Mouse (Mus musculus): Measurements from ENCODE around the gene Itsn2.
"Not testable (repeated sequence)": the region's sequence is repeated elsewhere in the genome, so short reads cannot be mapped to it uniquely, and the experiment has no call there.

Gene Itsn2

DNA sequence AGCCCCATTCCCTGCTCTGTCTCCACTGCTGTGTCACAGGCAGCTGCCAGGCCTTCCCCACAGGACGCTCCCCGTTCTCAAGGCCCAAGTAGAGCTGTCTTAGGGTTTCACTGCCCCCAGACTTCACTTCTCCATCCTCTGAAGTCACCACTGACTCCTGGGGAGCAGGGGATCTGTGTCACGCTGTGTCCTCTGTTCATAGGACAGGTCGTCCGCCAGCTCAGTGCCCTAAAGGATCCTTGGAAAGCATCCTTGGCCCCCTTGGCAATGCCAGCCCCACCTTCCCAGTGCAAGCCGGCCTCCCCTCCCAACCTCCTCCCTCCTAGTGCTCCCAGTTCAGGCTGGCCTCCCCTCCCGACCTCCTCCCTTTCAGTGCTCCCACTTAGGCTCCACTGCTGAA, 117.5 kb downstream of the Itsn2 start:
- DNase-seq = no peak

DNA sequence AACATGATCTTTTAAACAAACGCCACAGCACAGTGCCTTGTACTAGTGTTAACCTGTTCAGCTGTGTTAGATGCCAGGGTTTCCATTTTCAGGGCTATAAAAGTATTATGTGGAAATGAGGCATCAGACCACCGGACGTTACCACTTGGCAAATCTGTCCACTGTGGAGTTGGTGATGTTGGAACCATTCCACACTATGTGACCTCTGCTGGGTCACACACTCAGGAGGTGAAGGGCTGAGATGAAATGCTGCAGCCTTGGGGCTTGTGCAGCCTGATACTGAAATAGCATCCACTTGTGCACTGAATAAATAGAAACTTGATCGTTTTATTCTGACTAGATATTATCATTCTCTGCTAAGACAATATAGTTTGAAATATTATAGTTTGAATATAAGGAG, 120.9 kb downstream of the Itsn2 start:
- no peak for DNase-seq

DNA sequence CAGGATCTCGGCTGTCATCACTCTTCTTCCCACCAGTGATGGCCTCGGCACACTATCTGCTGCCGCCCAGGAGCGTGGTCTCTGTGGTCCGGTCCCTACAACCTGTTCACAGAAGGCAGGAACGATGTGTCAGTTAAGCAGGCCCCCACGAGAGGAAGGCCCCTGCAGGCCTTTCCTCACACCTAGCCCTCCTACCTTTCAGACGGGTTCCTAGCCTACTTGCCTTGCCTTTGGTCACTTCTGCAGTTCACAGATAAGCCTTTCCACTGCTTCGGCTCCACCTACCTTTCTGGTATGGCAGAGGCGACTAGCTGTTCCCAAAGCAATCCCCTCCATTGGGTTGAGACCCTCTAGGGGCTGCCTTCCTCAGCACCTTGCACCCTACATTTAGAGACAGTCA, 123.2 kb downstream of the Itsn2 start:
- no peak for DNase-seq

DNA sequence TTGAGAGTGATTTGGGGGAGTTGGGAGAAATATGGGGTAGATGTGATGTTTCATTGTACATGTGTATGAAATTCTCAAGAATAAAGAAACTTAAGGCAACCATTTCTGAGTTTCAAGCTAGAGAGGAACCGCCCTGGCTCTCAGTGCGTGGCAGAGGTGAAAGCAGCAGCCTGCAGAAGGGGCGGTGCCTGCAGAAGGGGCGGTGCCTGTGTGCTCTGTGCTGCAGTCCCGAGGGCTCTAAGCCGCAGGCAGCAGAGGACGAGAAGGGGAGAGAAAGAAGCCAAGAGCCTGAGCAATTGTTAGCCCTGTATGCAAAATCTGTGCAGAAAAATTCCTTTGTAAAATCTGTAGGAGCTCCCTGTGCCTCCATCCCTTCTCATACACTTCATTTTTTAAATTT, 125.0 kb downstream of the Itsn2 start:
- DNase-seq = no peak

DNA sequence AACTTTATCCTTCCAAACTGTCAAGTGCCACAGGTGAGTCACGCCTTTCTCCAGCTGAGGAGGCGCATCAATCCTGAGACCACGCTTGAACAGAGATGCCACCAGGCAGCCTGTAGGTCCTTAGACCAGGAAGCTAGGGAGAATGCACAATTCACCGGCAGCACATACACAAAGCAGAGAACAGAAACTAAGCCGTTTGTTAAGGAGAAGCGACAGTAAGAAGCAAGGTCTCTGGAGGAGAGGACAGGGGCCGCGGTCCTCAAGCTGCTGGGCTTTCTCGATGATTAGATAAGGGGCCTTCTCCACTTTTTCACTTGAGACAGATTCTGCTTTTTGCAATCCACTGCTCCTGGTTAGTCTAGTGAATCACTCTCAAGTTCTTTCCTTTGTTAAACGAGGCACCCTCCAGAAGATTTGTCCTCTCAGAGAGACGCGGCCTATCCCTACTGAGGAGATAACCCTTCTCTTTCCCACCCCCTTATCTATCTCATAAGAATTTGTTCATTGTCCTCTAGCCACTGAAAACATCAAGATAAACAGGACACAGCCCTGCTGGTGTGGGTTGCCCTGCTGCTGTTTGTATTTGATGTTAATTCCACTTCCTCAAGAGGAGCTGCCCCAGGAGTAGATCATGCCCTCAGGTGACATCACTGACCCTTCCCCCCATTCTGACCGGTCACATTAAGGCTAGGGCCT, 126.8 kb downstream of the Itsn2 start:
- no peak for DNase-seq

DNA sequence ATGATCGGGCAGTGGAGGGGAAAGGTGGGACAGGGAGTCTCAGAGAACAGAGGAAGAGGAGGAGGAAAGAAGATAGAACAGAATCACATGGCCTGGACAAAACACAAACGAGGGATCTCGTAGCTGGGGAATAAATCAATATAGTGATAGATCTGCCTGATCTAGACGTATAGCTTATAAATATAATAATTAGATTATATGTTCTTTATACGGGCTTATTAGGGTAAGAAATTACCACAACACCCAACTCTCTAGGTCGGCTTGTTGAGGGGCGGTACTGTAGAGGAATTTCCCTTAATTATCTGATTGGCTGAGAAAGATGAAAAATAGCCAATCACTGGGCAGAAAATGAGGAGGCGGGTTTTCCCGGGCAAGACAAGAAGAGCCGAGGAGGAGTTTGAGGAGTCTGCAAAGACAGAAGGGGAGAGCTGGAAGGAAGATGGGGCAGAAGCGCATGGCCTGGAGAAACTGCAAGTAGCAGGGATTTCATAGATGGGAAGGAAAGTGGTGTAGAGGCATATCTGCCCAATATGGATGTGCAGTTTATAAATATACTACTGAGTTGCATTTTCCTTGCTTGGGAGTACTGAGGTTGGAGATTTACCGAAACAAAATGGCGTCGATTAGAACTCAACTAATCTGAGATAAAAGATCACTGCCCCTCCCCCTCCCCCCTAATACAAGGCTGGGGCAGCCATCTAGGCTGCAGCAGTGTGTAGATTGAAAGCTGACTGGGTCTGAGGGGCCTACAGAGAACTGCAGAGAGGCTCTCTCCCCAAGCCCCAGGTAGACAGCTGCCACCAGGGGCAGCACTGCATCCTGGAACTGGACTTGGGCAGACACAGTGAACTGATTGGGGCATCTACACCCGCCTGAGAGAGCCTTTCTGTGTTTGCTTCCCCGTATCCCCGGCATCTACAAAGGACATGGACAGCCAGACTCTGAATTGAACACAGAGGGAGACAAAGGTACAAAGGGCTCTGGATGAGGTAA, 127.6 kb downstream of the Itsn2 start:
- no peak for DNase-seq

DNA sequence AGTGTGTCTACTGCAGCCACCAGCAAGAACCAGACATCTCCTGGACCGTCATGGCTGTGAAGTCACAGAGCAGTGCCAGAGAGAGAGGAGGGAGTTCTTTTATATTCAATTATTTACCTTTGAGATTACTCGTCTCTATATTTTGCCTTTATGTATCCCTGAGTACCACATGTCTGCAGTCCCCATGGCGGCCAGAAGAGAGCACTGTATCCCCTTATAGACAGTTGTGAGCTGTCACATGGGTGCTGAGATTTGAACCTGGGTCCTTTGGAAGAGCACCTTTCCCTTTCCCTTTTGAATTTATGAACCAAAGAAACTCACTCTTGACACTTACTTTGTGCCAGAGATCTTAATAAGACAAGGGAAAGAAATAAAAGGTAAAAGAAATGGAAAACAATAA, 136.7 kb downstream of the Itsn2 start:
- DNase-seq = no peak

DNA sequence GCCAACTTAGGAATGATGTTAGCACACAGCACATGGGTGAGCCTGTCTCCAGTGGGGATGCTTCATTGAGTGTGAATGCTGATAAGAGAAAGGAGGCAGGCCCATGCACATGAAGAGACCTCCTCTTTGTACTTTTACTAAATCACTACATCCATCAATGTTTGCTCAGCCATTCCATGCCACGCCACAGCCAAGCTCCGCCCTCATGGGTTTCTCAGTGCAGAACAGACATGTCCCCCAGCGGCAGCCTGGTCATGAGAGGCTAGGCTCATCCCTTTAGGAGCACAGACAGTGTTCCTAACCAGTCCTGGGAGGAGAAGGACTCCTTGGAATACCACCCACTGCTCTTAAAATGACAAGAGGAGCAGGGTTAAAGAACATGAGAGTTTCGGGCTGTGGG, 139.2 kb downstream of the Itsn2 start:
- DNase-seq = no peak

DNA sequence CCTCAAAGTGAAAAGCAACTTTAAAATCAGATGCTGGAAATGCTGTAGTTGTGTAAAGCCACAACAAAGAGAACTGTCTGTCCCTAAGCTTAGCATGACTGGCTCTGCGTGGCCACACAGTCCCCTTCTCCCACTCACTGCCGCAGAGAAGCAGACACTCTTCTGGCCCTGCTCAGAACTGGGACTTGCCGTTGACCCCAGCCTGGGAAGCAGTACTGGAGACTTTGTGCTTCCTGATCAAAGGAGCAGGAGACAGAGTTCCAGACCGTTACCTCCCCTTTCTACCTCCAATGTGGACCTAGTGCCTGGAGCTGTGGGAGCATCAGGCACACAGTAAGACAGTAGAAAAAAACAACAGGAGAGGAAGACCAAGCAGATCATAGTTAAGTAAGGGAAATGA, 139.9 kb downstream of the Itsn2 start:
- DNase-seq = no peak

DNA sequence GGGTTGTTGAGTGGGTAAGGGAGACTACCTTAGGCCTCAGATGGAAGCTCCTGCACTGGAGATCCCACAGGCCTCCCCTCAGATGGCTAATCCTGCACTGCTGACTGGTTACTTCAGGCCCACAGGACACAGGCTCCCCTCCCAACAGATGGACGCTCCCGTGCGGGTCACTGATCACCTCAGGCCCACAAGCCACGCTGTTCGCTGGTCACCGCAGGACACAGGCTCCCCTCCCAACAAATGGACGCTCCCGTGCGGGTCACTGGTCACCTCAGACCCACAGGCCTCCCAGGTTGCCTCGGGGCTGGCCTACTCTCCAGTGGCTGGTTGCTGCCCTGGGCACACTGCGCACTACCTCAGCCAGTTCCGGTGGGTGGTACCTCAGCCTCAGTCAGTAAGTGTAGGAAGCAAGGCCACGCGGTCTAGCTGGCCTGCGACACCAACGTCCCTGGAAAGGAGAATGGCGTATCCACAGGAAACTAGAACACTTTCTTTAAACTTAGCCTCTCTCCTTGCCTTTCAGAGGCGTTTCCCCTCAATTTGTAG, 145.7 kb downstream of the Itsn2 start, which contains the start of gene Fam228a:
TSS of gene Fam228a (minus strand) at position 400 of the 546 bp plus-strand sequence.
- no peak for DNase-seq

DNA sequence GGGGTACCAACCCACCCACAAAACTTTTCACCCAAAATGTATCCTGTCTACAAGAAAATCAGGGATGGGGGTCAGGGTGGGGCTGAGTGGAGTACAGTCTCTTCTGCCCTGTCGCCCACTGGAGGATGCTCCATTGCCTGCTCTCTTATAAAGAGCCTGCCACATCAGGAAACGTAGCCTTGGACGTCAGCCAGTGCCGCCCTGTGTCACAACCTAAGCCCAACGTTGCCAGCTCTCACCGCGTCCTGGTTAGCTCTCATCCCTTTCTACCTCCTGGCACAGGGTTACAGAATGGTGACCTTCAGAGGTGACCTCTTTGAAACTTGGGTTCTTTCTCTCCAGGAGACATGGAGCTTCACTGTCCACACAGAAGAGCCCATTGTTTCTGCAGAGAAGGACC, 148.4 kb downstream of the Itsn2 start:
- DNase-seq = no peak

DNA sequence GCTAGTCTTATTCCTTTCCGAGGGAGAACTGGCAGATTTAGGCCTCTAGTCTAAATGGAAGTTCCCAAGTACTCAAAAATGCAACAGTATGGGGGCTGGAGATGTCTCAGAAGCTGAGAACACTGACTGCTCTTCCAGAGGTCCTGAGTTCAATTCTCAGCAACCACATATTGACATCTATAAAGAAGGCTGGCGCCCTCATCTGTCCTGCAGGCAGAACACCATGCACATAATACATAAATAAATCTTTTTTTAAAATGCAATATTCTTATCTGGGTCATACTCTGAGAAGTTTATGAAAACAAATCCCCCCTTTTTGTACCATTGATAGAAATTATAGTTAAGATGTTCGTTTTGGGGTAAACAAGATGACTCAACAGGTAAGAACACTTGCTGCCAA, 149.7 kb downstream of the Itsn2 start:
- no peak for DNase-seq

DNA sequence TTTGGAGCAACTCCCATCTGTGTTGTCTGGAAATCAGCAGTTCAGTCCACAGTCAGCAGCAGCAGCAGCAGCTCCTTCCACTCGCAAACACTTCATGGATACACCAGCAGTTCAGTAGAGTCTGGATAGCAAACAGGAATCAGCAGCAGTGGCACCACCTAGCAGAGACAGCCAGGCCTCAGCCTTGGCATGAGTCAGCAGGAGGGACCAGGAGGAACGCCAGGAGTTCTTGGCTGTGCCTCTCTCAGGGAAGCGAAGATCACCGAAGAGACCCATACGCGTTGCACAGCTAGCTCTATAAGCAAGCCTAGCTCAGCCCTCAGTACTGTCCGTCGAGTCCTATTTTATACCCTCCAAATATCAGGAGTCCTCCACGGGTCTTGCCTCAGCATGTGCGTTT, 152.0 kb downstream of the Itsn2 start:
- DNase-seq = no peak

DNA sequence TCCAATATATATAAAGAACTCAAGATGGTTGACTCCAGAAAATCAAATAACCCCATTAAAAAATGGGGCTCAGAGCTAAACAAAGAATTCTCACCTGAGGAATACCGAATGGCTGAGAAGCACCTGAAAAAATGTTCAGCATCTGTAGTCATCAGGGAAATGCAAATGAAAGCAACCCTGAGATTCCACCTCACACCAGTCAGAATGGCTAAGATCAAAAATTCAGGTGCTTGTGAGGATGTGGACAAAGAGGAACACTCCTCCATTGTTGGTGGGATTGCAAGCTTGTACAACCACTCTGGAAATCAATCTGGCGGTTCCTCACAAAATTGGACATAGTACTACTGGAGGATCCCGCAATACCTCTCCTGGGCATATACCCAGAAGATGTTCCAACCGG, 162.0 kb downstream of the Itsn2 start:
- not testable (repeated sequence) for DNase-seq

DNA sequence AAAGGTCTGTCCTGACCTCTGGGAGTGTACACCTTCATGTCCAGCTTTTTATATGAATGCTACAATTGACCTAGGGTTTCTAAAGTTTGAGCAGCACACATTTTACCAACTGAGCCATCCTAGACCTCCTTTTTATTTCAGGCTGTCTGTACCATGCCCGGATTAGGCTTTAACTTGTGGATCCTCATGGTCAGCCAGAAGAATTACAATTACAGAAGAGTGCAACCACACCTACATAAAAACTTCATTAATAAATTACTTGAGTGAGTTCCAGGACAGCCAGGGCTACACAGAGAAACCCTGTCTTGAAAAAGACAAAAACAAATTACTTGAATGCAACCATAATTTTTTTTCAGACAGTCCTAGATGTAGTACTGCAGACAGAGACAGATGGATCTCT, 164.6 kb downstream of the Itsn2 start:
- DNase-seq = no peak

Data from layer of hippocampus, adult 9-11 months (tissue).